Mouse (Mus musculus) retina, postnatal 7 days (tissue): ENCODE data around the gene Shf.

Experiments
- DNase-seq: peaks from one replicate; pipeline ENCODE4 v3.0.0-alpha.2; 2012; ENCODE audit warnings: low read depth, low spot score

The Shf gene

GRCm38 (mm10) chr2:122368081-122368971 is 636 bp downstream of the Shf start:
- DNase-seq = no peak

DNA sequence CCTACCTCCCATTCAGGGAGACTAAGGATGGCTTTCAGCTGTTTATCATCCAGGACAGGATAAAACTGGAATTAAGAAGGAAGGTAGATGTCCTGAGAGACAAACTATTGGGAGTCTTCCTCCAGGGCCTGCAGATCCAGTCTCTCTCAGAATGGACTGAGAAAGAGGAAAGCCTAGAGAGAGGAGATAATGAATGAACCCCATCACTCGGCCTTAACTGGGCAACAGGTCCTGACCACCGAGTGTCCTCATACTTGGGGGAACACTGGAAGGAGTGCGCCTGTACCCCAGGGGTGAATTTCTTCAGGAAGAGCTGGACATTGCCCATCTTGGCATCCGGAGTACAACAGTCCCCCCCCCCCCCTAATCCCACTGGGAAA is 1.3 kb downstream of the Shf start:
- DNase-seq = no peak

GRCm38 (mm10) chr2:122367181-122367580 is 1.8 kb downstream of the Shf start:
- no peak for DNase-seq

DNA sequence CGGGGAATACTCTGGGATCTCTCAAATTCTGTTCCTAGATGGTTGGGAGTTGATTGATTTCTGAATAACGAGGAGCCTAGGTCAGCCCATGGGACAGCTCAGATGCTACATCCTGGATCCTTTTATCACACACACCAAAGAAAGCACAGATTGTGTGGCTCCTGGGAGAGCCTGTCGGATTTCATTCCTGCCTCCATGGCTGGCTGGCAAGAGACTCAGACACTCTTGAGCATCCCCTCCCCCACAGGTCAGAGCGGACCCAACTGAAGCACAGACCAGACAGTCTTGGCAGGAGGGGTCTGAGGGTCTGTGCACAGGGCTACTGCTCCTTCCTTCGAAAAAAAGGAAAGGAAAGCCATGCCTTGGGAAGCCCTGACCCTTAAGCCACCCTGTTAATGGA is 2.3 kb downstream of the Shf start:
- no peak for DNase-seq

DNA sequence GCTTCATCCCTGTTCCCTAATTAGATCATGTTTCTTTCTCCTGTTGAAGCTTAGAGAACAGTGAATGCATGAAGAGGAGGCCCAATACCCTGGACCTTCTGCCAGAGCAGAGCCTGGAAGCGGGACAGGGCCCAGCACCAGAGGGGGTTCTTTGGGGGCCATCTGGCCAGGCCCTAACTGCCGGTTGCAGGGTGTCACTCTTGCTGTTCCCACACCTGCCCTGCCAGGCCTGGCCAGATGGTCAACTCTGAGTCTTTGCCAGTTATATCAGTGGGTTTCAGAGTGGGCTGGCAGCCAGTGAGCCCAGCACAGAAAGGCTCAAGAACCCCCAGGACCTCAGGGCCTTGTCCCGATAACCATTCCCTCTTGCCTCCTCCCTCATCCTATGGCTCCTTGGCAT is 2.9 kb downstream of the Shf start:
- no peak for DNase-seq

GRCm38 (mm10) chr2:122365244-122365866 is 3.6 kb downstream of the Shf start:
- no peak for DNase-seq

DNA sequence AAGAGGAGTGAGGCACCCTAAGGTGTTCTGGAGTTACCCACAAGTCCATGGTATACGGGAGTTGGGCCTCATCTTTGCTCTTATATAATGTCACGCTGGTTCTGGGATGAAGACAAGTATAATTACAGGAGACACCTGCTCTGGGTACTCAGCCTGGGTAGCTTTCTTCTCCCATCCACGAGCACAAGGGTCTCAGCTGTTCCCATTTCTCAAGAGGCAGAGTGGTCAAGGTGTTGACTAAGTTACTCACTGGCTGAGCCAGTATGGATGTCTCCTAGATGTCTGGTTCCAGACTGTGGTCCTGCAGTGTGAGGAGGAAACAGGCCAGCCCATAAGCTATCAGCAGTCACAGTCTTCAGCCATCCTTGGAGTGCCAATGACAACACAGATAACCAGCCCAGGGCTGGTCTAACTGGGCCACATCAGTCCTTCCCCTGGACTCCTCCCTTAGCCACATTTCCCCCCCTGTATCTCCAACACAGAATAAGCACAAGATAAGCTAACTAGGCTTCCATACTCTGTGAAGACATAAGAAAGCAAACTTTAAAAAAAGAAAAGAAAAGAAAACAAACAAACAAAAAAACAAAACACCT is 4.5 kb downstream of the Shf start:
- no peak for DNase-seq

DNA sequence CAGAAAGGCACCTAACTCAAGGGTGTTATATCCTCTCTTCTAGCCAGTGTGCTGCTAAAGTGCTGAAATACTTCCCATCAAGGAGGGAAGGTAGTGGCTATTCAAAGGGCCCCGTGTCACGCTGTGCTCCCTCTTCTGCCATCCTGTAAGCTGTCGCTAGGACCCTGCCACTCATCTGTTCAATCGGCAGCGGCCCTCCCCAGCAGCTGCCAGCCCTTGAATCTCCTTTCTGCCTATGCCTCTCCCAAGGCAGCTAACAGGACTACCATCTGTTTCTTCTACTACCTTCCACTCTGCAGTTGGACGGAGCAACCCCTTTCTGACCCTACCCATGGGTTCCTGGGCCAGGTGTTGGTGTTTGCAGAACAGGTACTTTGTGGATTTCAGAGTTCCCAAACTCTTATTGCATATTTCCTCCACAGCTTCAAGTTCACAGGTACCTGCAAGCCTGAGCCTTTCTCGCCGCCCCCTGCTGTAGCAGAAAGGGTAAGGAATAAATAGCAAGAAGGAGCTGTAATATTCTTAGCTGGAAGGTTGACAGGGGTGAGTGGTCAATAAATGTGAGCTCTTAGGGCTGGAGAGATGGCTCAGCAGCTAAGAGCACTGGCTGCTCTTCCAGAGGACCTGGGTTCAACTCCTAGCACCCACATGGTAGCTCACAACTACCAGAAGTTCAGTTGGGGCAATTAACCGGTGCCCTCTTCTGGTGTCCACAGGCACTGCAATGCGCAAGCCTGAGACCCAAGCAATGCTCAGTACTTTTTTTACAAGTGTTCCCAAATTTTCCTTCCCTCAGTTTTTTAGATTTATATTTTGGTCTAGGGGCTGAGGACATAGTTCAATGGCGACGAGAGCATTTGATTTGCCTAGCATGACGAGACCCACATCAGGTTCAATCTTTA is 6.1 kb downstream of the Shf start:
- no peak for DNase-seq

GRCm38 (mm10) chr2:122361868-122362621 is 6.9 kb downstream of the Shf start:
- DNase-seq = no peak

DNA sequence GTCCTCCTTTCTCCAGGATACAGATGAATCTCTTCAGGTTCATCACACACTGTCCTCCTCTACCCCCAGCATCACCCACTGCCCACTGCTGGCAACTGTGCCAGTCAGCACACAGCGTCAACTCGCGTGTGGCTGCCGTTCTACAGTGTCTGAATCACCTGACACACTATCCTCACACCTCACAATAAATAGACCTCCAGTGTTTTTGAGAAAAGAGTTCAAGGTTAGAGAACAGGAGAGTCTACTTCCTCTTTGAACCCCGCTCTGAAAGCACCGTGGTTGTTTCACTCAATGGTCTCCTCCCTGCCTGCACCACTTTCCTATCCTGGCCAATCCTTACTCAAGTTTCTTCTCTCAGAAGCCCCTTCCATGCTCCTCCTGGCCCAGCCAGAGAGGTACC is 7.8 kb downstream of the Shf start:
- DNase-seq = no peak

DNA sequence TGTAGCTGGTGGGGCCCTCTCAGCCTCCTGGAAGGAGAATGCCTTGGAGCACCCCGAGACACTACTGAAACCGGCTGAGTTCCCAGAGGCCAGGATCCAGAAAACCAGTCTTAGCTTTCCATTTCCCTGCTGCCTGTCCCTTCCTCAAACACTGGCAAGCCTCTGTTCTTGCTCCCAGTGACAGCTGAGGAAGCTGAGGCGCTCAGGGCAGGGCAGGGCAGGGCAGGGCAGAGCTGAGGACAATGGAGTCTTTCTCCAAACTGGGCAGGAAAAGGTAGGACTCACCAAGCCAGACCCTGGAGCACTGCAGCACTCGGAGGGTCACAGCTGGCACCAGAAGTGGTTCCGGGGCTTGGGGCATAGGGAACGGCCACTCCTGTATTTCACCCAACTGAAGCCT is 8.7 kb downstream of the Shf start:
- DNase-seq = no peak

DNA sequence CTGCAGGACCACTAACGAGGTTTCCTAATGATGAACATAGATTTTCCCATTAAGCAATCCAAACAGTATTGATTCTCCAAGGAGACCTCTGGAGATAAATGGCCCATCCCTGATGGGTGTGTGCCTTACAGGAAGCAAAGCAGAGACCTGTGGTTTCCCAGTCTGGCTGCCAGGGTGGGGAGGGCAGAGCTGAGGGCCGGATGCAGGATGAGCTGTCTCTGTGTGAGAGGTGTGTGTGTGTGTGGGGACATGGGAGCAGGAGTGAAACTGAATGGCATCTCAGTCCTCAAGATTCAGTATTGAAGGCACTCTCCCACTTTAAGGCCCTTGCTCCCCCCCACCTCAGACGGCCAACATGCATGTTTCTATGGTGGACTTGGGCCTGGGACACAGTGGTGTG is 12.8 kb downstream of the Shf start:
- no peak for DNase-seq

- no peak for DNase-seq
These were observed 13.6 kb downstream of the Shf start for GRCm38 (mm10) chr2:122355389-122355788.

DNA sequence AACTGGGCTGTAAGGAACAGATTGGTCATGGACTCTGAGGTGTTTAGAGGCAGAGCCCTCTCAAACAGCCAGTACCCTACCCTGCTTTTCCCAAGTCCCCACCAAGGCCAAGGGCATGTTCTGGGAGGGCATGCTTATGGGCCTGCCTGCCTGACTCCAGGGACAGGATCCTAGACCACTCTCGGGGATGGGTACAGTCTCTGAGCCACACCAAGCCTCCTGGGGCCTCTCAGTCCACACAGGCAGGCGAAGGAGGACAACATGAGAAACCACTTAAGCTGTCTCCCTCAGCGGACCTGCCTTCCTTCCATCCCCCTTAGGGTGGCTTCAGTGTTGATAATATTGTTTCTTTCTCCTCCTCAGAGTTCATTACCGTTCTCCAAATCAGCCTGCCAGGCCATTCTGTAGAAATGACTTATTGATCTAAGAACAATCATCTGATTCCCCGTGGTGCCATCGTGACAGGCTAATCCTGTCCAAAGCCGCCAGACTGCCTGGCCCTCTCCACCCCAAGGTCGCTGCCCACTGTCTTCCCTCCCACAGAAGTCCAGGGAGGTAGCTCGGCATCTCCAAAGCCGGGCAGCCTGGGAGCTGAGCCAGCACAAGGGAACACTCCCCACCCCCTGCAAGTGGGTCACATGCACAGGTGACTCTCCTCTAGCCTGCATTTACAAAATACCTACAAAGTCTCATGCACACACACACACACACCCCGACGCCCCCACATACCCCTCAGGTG is 14.6 kb downstream of the Shf start:
- DNase-seq = no peak

DNA sequence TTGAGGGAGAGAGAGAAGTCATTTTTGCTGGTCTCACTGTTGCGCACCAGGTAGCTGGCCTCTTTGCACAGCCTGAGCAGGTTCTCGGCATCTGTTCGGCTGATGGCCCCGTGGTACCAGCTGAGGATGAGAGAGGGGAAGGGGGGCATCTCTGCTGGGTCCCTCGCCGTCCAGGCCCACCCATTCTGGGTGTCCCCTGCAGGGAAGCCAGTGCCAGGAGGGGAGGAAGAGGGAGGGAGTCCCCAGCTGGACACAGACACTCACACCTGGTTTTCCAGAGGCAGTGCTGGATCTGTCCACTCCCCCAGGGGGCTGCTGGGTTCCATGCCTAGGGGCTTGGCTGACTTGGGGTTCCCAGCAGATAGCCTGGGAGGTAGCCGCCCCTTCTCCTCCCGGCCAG is 15.2 kb downstream of the Shf start:
- no peak for DNase-seq

GRCm38 (mm10) chr2:122352992-122353391 is 16.0 kb downstream of the Shf start:
- no peak for DNase-seq

DNA sequence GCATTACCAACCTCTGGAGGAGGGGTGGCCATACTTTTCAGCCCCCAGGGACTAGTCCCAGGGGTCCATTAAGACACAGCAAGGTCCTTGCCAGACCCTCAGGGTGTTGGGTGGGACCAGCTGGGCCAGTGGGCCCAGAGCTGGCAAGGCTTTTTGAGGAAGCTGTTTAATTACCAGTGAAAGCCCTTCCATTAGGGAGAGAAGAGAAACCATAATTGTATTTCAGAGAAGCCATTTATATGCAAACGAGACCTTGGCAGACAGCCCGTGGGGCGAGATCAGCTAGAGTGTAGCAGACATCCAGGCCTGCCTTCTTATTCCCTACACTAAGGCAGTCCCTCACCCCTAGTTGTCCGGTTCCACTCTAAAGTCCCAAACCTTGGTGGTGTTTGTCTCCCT is 17.0 kb downstream of the Shf start:
- no peak for DNase-seq

DNA sequence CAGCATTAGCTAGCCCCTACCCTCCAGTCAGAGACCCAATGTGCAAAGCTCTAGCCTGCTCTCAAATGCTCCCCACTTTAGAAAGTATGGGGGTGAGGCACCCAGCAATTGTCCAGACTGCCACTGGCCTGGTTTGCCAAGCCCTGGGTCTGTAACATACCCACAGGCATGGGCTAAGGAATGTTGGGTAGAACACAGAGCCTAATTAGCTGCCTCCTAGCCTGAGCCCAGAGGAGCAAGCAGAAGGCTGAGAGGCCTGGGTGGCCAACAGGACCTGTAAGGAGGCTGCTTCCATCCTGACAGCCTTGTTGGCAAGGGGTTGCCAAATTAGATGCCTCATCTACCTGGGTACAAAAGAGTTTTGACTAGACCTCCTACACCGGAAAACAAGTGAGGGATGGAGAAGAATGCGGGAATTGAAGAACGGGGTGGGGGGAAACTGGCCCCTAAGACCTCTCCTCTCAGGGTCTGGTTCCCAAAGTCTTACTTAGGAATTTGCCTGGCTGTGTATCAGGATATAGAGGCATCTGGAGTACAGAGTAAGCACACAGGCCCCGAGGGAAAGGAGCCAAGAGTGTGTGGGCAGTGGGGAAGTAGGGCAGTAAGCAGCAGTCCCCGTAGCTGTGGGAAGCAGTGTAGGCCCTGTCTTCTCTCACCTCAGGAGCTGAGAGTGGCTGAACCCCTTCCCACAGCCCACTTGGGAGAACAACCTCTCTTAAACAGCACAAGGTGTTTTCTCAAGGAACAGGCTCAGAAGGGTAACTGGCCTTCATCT is 17.6 kb downstream of the Shf start:
- no peak for DNase-seq

DNA sequence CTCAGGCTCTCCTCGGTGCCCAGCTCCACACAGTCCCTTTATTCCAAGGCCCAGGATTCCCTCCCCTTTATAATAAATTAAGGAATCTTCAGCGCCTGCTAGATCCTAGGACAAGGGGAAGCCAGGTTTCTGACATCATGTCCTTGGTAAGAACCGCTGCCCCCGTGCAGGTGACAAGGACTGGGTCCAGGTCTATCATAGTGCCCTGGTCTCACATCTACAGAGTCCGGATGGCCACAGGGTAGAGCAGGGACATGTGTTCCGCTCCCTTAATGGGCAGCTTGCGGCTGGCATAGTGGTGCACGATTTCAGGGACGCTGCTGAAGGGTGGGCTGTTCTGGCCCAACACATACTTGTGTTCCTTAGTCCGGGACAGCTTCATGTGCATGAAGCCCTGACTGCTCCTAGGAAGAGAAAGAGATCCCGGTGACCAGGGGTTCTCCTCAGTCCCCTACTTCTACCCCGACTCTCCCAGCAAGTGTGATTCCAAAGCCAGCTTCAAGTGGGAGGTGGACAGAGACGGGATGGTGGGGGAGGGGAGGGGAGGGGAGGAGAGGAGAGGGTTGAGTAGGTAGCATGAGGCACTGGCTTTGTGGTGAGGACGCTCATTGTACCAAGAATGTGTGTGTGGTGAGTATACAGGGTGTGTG is 19.7 kb downstream of the Shf start:
- DNase-seq = no peak
